Mouse (Mus musculus): ENCODE measurements around the gene Grid1.

The Grid1 gene

GRCm38 (mm10) chr14:35197371-35197770 lies 377.5 kb downstream of the Grid1 start:
- DNase-seq (ENCODE audit: low spot score in 2 of 2) = no peak

GRCm38 (mm10) chr14:35198447-35198846 lies 378.5 kb downstream of the Grid1 start:
- DNase-seq (ENCODE audit: low spot score in 2 of 2) = no peak

GRCm38 (mm10) chr14:35198899-35199298 lies 379.0 kb downstream of the Grid1 start:
- no peak for DNase-seq (ENCODE audit: low spot score in 2 of 2)

GRCm38 (mm10) chr14:35209444-35209843 lies 389.5 kb downstream of the Grid1 start:
- DNase-seq (ENCODE audit: low spot score in 2 of 2) = no peak

GRCm38 (mm10) chr14:35219021-35219420 lies 399.1 kb downstream of the Grid1 start:
- no peak for DNase-seq (ENCODE audit: low spot score in 2 of 2)

- DNase-seq (ENCODE audit: low spot score in 2 of 2) = peak in 1 of 2 experiments; percentile 6
Measured at GRCm38 (mm10) chr14:35222196-35222595, 402.3 kb downstream of the Grid1 start.

- no peak for DNase-seq (ENCODE audit: low spot score in 2 of 2)
Measured at GRCm38 (mm10) chr14:35227581-35227980, 407.7 kb downstream of the Grid1 start.

- DNase-seq (ENCODE audit: low spot score in 2 of 2) = peak in 1 of 2 experiments; percentile 5
Measured at GRCm38 (mm10) chr14:35231384-35231783, 411.5 kb downstream of the Grid1 start.

GRCm38 (mm10) chr14:35242882-35243281 lies 423.0 kb downstream of the Grid1 start:
- DNase-seq (ENCODE audit: low spot score in 2 of 2) = no peak

GRCm38 (mm10) chr14:35244776-35245548 lies 425.1 kb downstream of the Grid1 start:
- peak; percentile 32 to 38 for DNase-seq (ENCODE audit: low spot score in 2 of 2)

- DNase-seq (ENCODE audit: low spot score in 2 of 2) = peak; percentile 42 to 49
Measured at GRCm38 (mm10) chr14:35250412-35250811, 430.5 kb downstream of the Grid1 start.

GRCm38 (mm10) chr14:35254477-35254876 lies 434.6 kb downstream of the Grid1 start:
- DNase-seq (ENCODE audit: low spot score in 2 of 2) = peak in 1 of 2 experiments; percentile 17

- DNase-seq (ENCODE audit: low spot score in 2 of 2) = no peak
Measured at GRCm38 (mm10) chr14:35270260-35270659, 450.4 kb downstream of the Grid1 start.

- DNase-seq (ENCODE audit: low spot score in 2 of 2) = peak in 1 of 2 experiments; percentile 17
Measured at GRCm38 (mm10) chr14:35309201-35309600, 489.3 kb downstream of the Grid1 start.

- DNase-seq (ENCODE audit: low spot score in 2 of 2) = no peak
Measured at GRCm38 (mm10) chr14:35313380-35314299, 493.7 kb downstream of the Grid1 start.

- DNase-seq (ENCODE audit: low spot score in 2 of 2) = peak in 1 of 2 experiments; percentile 43
Measured at GRCm38 (mm10) chr14:35326306-35326705, 506.4 kb downstream of the Grid1 start.

- no peak for DNase-seq (ENCODE audit: low spot score in 2 of 2)
Measured at GRCm38 (mm10) chr14:35336561-35336960, 516.7 kb downstream of the Grid1 start.

GRCm38 (mm10) chr14:35356011-35356410 lies 536.1 kb downstream of the Grid1 start:
- DNase-seq (ENCODE audit: low spot score in 2 of 2) = no peak

GRCm38 (mm10) chr14:35356480-35357085 lies 536.7 kb downstream of the Grid1 start:
- DNase-seq (ENCODE audit: low spot score in 2 of 2) = no peak

- DNase-seq (ENCODE audit: low spot score in 2 of 2) = peak; percentile 49 to 60
Measured at GRCm38 (mm10) chr14:35358136-35358821, 538.4 kb downstream of the Grid1 start.

- DNase-seq (ENCODE audit: low spot score in 2 of 2) = no peak
Measured at GRCm38 (mm10) chr14:35365177-35365944, 545.5 kb downstream of the Grid1 start.

Measured in right cerebral cortex, postnatal 10 days (tissue).